Mouse (Mus musculus) megakaryocyte, adult 5-6 weeks (primary cell): ENCODE measurements around the gene Gm17402. TPM values are rescaled to one million over a fixed set of nuclear protein-coding genes. Genes with fewer than 3 reads are reported as not detected.

Experiments used
- total RNA-seq, 2 experiments: library from RNA; stranded (forward) in 1 of 2; stranded (reverse) in 1 of 2; fragments of 153-499, 151-499 nt in 1 of 2; fragments of 221-1000, 200-1000 nt in 1 of 2; gene quantifications; 2 replicates each; pipeline versions ENCODE4 v1.2.3 to v1.2.4; 2015 to 2017

Gm17402 gene
- total RNA-seq, 2 experiments from 2014 or later = not detected

Other genes starting within 250 kb of the Gm17402 start
- gene Mlf1, start 1.1 kb downstream of the Gm17402 start, total RNA-seq (2015) = 0.91 and 1.2 TPM in 2 replicates
- 0.44 TPM in 1 of 2 replicates, not detected in the other for gene Mlf1, start 1.1 kb downstream of the Gm17402 start, total RNA-seq (2017)
- gene Gfm1, start 54.9 kb upstream of the Gm17402 start, total RNA-seq (2015) = 22.2 and 23.1 TPM in 2 replicates
- 28.4 and 34.5 TPM in 2 replicates for gene Gfm1, start 54.9 kb upstream of the Gm17402 start, total RNA-seq (2017)
- gene Lxn, start 88.8 kb upstream of the Gm17402 start, total RNA-seq (2015) = 43.4 and 52.6 TPM in 2 replicates
- gene Lxn, start 88.8 kb upstream of the Gm17402 start, total RNA-seq (2017) = 13.5 and 20.9 TPM in 2 replicates
- gene Rarres1, start 140.4 kb upstream of the Gm17402 start, total RNA-seq (2015) = not detected in 2 replicates
- gene Rarres1, start 140.4 kb upstream of the Gm17402 start, total RNA-seq (2017) = not detected in 2 replicates
- 94.3 and 108 TPM in 2 replicates for gene Mfsd1, start 207.6 kb upstream of the Gm17402 start, total RNA-seq (2015)
- 248 and 267 TPM in 2 replicates for gene Mfsd1, start 207.6 kb upstream of the Gm17402 start, total RNA-seq (2017)